Mouse (Mus musculus) right cerebral cortex, postnatal 36 days (tissue): ENCODE results near the gene Fan1.
A peak's percentile ranks its signal among the peaks of the same experiment; 100 is the strongest.

ENCODE experiments used
- DNase-seq, 2 experiments: peaks; one replicate each; pipeline ENCODE4 v3.0.0; 2022; ENCODE audit warnings: low spot score in 2 of 2, mixed read lengths in 1 of 2

The Fan1 gene

GRCm38 (mm10) chr7:64332686-64333085 is 41.2 kb downstream of the Fan1 start:
- no peak for DNase-seq

GRCm38 (mm10) chr7:64331309-64331708 is 42.6 kb downstream of the Fan1 start:
- DNase-seq: no peak

GRCm38 (mm10) chr7:64327486-64327885 is 46.4 kb downstream of the Fan1 start:
- DNase-seq: no peak

- DNase-seq: peak; percentile 66 to 69
These were observed 47.0 kb downstream of the Fan1 start for GRCm38 (mm10) chr7:64326892-64327291.

- no peak for DNase-seq
These were observed 52.2 kb downstream of the Fan1 start for GRCm38 (mm10) chr7:64321658-64322057.

- DNase-seq: no peak
These were observed 52.8 kb downstream of the Fan1 start for GRCm38 (mm10) chr7:64321125-64321524.

GRCm38 (mm10) chr7:64312811-64313210 is 61.1 kb downstream of the Fan1 start:
- no peak for DNase-seq

GRCm38 (mm10) chr7:64310756-64311155 is 63.1 kb downstream of the Fan1 start:
- no peak for DNase-seq

GRCm38 (mm10) chr7:64310241-64310640 is 63.7 kb downstream of the Fan1 start:
- no peak for DNase-seq
